Mouse (Mus musculus) activated CD4-positive, CD25-positive, alpha-beta regulatory T cell, adult 4 months (primary cell): ENCODE data around the gene Herc6. TPM values are rescaled to one million over a fixed set of nuclear protein-coding genes. Genes with fewer than 3 reads are reported as not detected.

Experiments
- polyA plus RNA-seq, 2 experiments: library from polyadenylated mRNA; unstranded; fragments of 100-300 nt; shearing (Covaris generic); gene quantifications; one replicate each; pipeline ENCODE4 v1.2.1; 2017

Herc6 gene
- polyA plus RNA-seq, 2 experiments from 2014 or later, result 23.2 to 26.4 TPM

Other genes starting within 250 kb of the Herc6 start
- not detected for gene Vmn1r17, start 217.3 kb upstream of the Herc6 start, polyA plus RNA-seq
- not detected for gene Vmn1r18, start 185.2 kb upstream of the Herc6 start, polyA plus RNA-seq
- not detected for gene Vmn1r19, start 177.2 kb upstream of the Herc6 start, polyA plus RNA-seq
- not detected for gene Vmn1r20, start 152.1 kb upstream of the Herc6 start, polyA plus RNA-seq
- 10 to 100 TPM; 12.9 to 16.2 TPM for gene Ppm1k, start 45.5 kb upstream of the Herc6 start, polyA plus RNA-seq
- gene Pyurf, start 111.1 kb downstream of the Herc6 start, polyA plus RNA-seq, result 1 to 10 TPM; 4.0 to 4.2 TPM
- gene Lancl2, start 121.5 kb downstream of the Herc6 start, polyA plus RNA-seq, result 1 to 10 TPM; 4.2 to 5.7 TPM
- 10 to 100 TPM; 10.6 to 12.8 TPM for gene Vopp1, start 244.2 kb downstream of the Herc6 start, polyA plus RNA-seq